Mouse (Mus musculus) ovary, adult 10 weeks (tissue): Measurements from ENCODE around the gene Prss56. TPM values are rescaled to one million over a fixed set of nuclear protein-coding genes. Genes with fewer than 3 reads are reported as not detected.

Experiments
- polyA plus RNA-seq: library from polyadenylated mRNA; stranded (reverse); fragments of 350-450 nt; fragmentation: Illumina TruSeq; extraction: RNeasy Lipid Tissue Mini Kit (QIAGEN cat#74804); gene quantifications from one replicate; pipeline ENCODE4 v1.2.3, GENCODE M21; 2014

The Prss56 gene
- polyA plus RNA-seq: not detected

GRCm38 (mm10) chr1:87183013-87183412 is at the start of gene Prss56:
TSS of gene Prss56 (plus strand) at chr1:87183313.

GRCm38 (mm10) chr1:87156199-87156587 is 26.9 kb upstream of the Prss56 start, which contains the start of gene Ecel1:
TSS of gene Ecel1 (minus strand) at chr1:87156521.

GRCm38 (mm10) chr1:87190429-87190828 is 7.3 kb downstream of the Prss56 start, which contains the start of gene Chrnd:
TSS of gene Chrnd (plus strand) at chr1:87190607.

GRCm38 (mm10) chr1:87204465-87204864 is 21.4 kb downstream of the Prss56 start, which contains the start of gene Chrng:
TSS of gene Chrng (plus strand) at chr1:87204657.

GRCm38 (mm10) chr1:87213735-87214704 is 30.9 kb downstream of the Prss56 start, which contains the start of gene Eif4e2:
TSS of gene Eif4e2 (plus strand) at chr1:87213914.

Other genes with a start within 250 kb of the Prss56 start
- not detected for gene Alppl2, start 93.4 kb upstream of the Prss56 start, polyA plus RNA-seq
- gene Alpi, start 81.7 kb upstream of the Prss56 start, polyA plus RNA-seq: not detected
- gene Akp3, start 58.3 kb upstream of the Prss56 start, polyA plus RNA-seq: not detected
- gene Ecel1, start 26.8 kb upstream of the Prss56 start, polyA plus RNA-seq: not detected
- gene Chrnd, start 7.3 kb downstream of the Prss56 start, polyA plus RNA-seq: not detected
- gene Chrng, start 21.3 kb downstream of the Prss56 start, polyA plus RNA-seq: not detected
- 33.3 TPM for gene Eif4e2, start 30.6 kb downstream of the Prss56 start, polyA plus RNA-seq
- 197 TPM for gene Efhd1, start 81.0 kb downstream of the Prss56 start, polyA plus RNA-seq
- gene Gigyf2, start 143.7 kb downstream of the Prss56 start, polyA plus RNA-seq: 115 TPM
- not detected for gene Kcnj13, start 211.4 kb downstream of the Prss56 start, polyA plus RNA-seq